Mouse (Mus musculus): ENCODE measurements around the gene Itsn1. TPM values are rescaled to one million over a fixed set of nuclear protein-coding genes. Genes with fewer than 3 reads are reported as not detected.

Gene Itsn1
- polyA plus RNA-seq, 1 experiment = 57.0 TPM

DNA sequence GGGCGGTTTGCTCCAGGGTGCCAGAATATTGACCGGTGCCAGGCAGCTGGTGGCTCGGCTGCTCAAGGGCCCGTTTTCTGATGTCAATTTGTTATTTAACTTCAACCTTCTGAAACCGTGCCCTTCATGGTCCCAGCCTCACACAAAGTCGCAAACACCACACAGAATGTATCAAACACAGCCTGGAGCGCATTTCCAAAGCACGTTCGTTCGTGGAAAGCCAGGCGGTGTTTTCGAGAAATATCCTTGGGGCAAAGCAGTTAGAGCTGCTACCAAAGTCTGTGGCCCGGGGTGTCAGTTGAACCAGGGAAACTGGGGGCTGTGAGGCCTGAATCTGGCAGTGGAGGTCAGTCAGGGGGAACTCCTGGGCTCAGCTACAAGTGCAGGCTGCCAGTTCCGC lies 213.1 kb downstream of the Itsn1 start:
- Histone ChIP-seq H3K4me3 (ENCODE audit: insufficient read depth, low read depth, low read length) (no peak overlapping the region), H3K27ac (replicated peaks; ENCODE audit: low read depth, low read length) (no peak overlapping the region), H3K4me1 (ENCODE audit: control insufficient read depth, insufficient read depth, insufficient read length, low read length) (no peaks in the 10 kb centered on the region)

DNA sequence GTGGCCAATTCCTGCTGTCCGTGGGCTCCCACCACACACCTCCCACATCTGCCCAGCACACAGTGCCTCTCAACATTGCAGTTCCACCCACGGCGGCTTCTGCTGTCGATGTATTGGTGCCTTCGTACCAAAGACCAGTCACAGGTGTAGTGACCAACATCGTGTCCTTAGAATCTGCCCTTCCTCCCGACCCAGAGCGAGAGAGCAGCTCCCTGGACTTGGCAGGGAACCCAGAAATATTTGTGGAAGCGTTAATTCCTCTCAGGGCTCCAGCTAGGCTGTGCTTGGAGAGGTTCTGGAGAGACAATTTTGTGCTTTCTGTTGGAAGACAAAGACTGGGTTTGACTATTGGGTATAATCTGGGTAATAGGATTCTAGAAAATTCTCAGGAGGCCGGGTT lies 217.2 kb downstream of the Itsn1 start:
- no peak overlapping the region for H3K27ac ChIP-seq (replicated peaks; ENCODE audit: low read depth, low read length)
- no peak overlapping the region for H3K4me3 ChIP-seq (ENCODE audit: insufficient read depth, low read depth, low read length)
- H3K4me1 ChIP-seq (ENCODE audit: control insufficient read depth, insufficient read depth, insufficient read length, low read length) = no peaks in the 10 kb centered on the region

DNA sequence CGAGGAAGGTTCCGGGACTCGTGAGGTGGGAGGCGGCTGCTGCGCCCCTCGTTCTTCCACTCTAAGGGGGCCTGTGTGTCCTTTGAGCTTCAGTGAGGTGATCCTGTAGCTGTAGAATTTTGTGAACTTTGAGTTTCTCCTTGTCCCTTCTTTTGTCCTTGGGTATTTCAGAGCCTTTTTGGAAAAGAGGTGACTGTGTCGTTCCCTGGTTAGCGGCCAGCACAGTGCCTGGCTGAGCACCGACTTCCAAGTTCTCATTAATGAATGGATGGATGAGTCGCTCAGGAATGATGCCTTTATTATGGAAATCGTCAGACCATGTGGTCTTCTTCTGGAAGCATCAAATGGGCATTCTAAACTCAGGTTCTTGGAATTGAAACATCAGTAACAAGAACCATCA lies 218.0 kb downstream of the Itsn1 start:
- Histone ChIP-seq H3K4me3 (ENCODE audit: insufficient read depth, low read depth, low read length) (no peak overlapping the region), H3K4me1 (ENCODE audit: control insufficient read depth, insufficient read depth, insufficient read length, low read length) (no peaks in the 10 kb centered on the region), H3K27ac (replicated peaks; ENCODE audit: low read depth, low read length) (no peak overlapping the region)

DNA sequence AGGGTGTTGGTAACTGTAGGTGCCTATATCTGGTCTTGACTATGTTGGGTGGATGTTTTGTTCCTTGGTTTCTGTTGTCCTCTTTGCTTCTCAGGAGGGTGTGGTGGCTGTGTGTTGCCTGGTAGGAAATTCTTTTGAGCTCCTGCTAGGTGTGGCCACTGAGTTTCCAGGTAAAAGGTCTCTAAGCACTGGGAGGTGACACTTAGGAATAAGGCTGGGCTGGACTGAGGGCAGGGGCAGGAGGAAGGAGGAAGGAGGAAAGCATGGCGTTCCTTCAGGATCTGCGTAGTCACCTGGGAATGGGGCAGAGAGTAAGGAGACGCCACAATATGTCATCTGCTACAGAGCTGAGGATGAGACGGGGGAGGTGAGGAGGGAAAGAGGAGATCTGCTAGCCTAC lies 224.9 kb downstream of the Itsn1 start:
- Histone ChIP-seq H3K27ac (replicated peaks; ENCODE audit: low read depth, low read length) (no peak overlapping the region), H3K4me3 (ENCODE audit: insufficient read depth, low read depth, low read length) (no peak overlapping the region), H3K4me1 (ENCODE audit: control insufficient read depth, insufficient read depth, insufficient read length, low read length) (no peaks in the 10 kb centered on the region)

DNA sequence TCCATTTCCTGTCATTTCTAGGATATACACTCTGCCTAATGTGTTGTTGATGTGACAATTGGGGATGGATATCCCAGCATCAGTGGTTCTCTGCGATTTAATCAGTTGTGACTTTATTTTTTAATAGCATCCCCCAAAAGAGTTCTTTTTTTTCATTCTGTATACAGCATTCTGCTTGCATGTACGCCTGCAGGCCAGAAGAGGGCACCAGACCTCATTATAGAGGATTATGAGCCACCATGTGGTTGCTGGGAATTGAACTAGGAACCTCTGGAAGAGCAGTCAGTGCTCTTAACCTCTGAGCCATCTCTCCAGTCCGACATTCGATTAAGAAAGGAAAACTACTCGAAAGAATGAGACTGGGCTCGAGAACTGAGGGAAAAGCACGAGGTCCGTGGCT lies 225.7 kb downstream of the Itsn1 start:
- H3K4me3 ChIP-seq (ENCODE audit: insufficient read depth, low read depth, low read length) = no peak overlapping the region
- H3K27ac ChIP-seq (replicated peaks; ENCODE audit: low read depth, low read length) = no peak overlapping the region
- H3K4me1 ChIP-seq (ENCODE audit: control insufficient read depth, insufficient read depth, insufficient read length, low read length) = no peaks in the 10 kb centered on the region

DNA sequence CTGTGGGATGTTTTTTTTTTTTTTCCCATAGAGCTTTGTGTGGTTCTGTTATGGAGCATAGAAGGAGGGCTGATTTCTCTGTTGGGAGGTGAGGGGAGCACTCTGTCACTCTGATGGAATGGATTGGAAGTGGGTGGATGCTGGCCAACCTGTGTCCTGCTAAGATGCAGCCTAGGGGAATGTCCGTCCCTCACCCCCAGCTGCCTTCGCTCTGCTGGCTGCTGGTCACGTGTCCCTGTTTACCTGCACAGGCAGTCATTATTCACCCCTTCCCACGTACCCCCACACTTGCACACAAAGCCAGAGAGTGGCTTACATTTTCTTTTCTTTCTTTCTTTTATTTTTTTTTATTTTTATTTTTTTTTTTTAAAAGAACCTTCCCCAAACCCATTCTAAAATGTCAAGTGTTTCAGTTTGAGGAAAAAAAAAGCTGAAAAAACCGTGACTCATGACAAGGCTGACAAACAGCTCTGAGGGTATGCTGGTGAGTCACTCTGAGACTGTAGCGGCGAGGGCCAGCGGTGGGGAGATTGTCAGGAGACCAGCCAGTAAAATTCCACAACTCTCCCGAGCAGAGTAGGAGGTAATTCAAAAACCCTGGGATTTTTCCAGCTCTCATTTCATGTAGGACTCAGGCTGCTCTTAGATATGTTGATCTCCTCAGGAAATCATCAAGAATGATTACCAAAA lies 233.3 kb downstream of the Itsn1 start:
- Histone ChIP-seq H3K4me1 (ENCODE audit: control insufficient read depth, insufficient read depth, insufficient read length, low read length) (no peaks in the 10 kb centered on the region; the same call in 1 of the 2 replicates), H3K27ac (replicated peaks; ENCODE audit: low read depth, low read length) (no peak overlapping the region), H3K4me3 (ENCODE audit: insufficient read depth, low read depth, low read length) (no peak overlapping the region)

DNA sequence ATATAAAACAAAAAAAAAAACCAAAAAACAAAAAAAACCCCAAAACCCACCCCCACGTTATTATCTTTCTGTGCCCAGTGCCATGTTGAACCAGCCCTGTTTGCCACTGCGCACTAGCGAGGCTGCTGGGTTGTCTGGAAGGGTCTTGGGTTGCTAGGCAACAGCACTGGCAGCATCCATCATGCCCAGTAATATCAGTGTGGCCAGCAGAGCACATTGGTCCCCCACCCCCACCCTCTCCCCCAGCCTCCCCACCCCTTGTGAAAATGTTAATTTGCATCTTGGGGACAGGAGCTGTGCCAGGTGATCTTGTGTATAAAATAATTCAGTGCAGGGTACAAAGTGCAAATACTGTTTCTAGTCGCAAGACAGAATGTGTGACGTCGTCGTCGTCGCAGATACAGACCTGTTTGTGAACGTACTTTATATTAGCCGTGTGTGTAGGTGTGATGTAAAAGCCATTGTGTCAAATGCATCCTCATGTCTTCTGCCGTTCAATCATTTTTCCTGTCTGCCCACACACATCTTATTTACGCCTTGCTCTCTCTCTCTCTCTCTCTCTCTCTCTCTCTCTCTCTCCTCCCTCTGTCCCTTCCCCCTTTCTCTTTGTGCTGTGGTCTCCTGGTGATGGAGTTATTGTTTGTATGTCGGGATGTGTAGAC lies 233.9 kb downstream of the Itsn1 start:
- Histone ChIP-seq H3K4me3 (ENCODE audit: insufficient read depth, low read depth, low read length) (no peak overlapping the region), H3K4me1 (ENCODE audit: control insufficient read depth, insufficient read depth, insufficient read length, low read length) (no peaks in the 10 kb centered on the region; the same call in 1 of the 2 replicates), H3K27ac (replicated peaks; ENCODE audit: low read depth, low read length) (no peak overlapping the region)

DNA sequence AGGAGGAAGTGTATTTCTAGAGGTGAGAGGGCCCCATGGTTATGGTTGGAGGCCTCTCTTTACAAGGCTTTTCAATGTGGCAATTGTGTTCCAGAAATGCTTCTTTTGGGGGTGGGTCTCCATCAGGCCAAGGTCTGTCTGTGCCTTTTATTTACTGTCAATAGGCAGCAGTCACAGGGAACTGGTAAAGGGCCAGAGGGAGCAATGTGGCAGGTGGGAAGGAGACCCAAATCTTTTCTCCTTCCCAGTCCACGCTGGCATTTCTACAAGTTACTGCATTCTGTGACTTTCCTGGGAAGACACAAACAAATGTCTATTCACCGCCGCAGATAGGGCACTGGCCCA lies 234.4 kb downstream of the Itsn1 start:
- H3K27ac ChIP-seq (replicated peaks; ENCODE audit: low read depth, low read length) = no peak overlapping the region
- no peaks in the 10 kb centered on the region; the same call in 1 of the 2 replicates for H3K4me1 ChIP-seq (ENCODE audit: control insufficient read depth, insufficient read depth, insufficient read length, low read length)
- H3K4me3 ChIP-seq (ENCODE audit: insufficient read depth, low read depth, low read length) = no peak overlapping the region

DNA sequence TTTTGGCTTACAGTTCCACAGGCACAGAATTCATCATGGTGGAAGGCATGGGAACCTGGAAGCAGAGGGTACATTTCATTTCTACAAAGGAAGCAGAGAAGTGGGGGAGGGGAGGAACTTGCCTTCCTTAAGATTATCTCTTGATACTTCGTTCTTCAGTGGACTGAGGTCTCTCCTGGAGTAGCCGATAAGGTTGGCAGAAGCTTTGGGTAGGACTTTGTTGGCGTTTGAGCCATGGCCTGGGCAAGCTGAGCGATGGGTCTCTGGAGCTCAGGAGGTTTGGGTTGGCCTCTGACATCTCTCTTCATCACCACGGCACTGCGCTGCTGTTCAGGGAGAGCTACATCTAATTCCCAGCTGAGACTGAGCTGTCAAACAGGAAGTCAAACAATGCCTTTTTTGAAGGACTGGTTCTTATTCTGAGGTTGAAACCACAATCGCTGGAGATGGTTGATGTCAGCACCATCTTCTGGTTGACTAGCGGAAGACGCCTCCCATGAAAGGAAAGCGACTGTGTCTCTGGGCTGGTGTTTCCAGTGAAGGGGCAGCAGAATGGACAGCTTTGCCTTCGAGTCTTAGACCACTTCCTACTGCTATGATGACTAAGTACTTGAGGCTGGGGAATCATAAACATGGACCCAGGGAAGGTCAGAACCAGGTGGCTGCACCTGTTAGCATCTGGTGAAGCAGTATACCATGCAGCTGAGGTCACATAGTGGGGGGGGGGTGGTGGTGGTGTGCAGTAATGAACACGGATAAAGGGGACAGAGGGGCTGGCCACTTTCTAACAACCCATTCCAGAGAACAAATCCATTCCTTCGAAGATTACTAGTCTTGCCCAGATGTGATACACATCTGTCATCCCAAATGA lies 235.5 kb downstream of the Itsn1 start:
- H3K4me1 ChIP-seq (ENCODE audit: control insufficient read depth, insufficient read depth, insufficient read length, low read length) = no peaks in the 10 kb centered on the region; the same call in 1 of the 2 replicates
- H3K27ac ChIP-seq (replicated peaks; ENCODE audit: low read depth, low read length) = no peak overlapping the region

DNA sequence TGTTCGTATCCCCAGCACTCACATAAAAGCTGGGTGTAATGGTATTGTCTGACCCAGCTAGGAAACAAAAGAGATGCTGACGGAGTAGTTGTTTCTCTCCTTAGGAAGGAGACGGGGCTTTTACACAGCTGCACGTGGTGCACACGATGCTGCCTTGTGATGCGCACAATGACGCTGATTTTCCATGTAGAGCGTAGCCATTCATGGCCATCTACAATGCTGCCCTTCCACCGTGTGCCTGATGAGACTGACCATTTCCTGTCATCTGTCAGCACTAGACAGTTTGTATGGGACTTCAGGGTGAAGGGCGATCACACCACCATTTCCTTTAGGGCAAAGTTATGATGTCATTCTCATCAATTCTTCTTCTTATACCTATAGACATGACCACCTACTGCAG lies 239.6 kb downstream of the Itsn1 start:
- H3K27ac ChIP-seq (replicated peaks; ENCODE audit: low read depth, low read length) = no peak overlapping the region
- no peak overlapping the region for H3K4me3 ChIP-seq (ENCODE audit: insufficient read depth, low read depth, low read length)
- peaks cover 8% of the 10 kb centered on the region for H3K4me1 ChIP-seq (ENCODE audit: control insufficient read depth, insufficient read depth, insufficient read length, low read length)

More for the DNA sequence above, 235.5 kb downstream of the Itsn1 start:
- no peak overlapping the region for H3K4me3 ChIP-seq (ENCODE audit: insufficient read depth, low read depth, low read length)

DNA sequence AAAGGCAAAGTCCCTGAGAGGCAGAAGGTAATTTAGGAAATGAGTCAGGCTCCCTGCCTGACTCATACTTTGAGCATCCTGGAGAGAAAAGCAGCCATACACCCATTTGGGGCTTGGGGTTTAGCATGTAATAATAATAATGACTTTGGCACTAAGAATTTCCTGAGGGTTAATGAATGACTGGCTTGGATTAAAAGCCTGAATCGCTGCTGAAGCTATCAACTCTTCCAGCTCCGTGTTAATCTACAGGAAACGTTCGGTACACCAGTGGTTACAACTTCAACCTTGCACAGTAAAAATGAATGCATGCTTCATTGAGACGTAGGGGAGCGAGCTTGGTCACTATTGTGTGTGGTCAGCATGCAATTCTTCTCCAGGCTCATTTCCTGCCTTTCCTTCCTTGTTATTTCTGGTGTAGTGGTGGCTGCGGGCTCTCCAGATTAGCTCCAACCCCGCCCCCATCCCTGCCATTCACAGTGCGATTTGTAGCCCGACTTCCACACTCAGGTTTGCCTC lies 240.5 kb downstream of the Itsn1 start:
- Histone ChIP-seq H3K4me1 (ENCODE audit: control insufficient read depth, insufficient read depth, insufficient read length, low read length) (peaks cover 8% of the 10 kb centered on the region), H3K4me3 (ENCODE audit: insufficient read depth, low read depth, low read length) (no peak overlapping the region), H3K27ac (replicated peaks; ENCODE audit: low read depth, low read length) (peak overlapping the region; percentile 38)

Other genes with a start within 250 kb of the Itsn1 start
- gene Ifnar1, start 244.0 kb upstream of the Itsn1 start, polyA plus RNA-seq (2012; ENCODE audit: insufficient read depth, insufficient read length, missing spikeins) = 18.2 and 19.6 TPM in 2 replicates
- 15.4 and 22.0 TPM in 2 replicates for gene Ifngr2, start 182.2 kb upstream of the Itsn1 start, polyA plus RNA-seq (2012; ENCODE audit: insufficient read depth, insufficient read length, missing spikeins)
- 71.4 and 79.6 TPM in 2 replicates for gene Tmem50b, start 131.5 kb upstream of the Itsn1 start, polyA plus RNA-seq (2012; ENCODE audit: insufficient read depth, insufficient read length, missing spikeins)
- gene Dnajc28, start 110.3 kb upstream of the Itsn1 start, polyA plus RNA-seq (2012; ENCODE audit: insufficient read depth, insufficient read length, missing spikeins) = 20.4 and 32.7 TPM in 2 replicates
- gene Gart, start 82.3 kb upstream of the Itsn1 start, polyA plus RNA-seq (2012; ENCODE audit: insufficient read depth, insufficient read length, missing spikeins) = 46.7 and 51.5 TPM in 2 replicates
- 59.0 and 88.7 TPM in 2 replicates for gene Son, start 81.8 kb upstream of the Itsn1 start, polyA plus RNA-seq (2012; ENCODE audit: insufficient read depth, insufficient read length, missing spikeins)
- 0.96 and 4.1 TPM in 2 replicates for gene Donson, start 40.5 kb upstream of the Itsn1 start, polyA plus RNA-seq (2012; ENCODE audit: insufficient read depth, insufficient read length, missing spikeins)
- 41.2 and 41.5 TPM in 2 replicates for gene Cryzl1, start 306 bp upstream of the Itsn1 start, polyA plus RNA-seq (2012; ENCODE audit: insufficient read depth, insufficient read length, missing spikeins)